Mouse (Mus musculus) megakaryocyte, embryonic 14.5 days (primary cell): ENCODE data around the gene Asic2.

ENCODE experiments used
- FLI1 ChIP-seq: IDR thresholded peaks from 2 replicates; pipeline ENCODE4 v1.6.1; 2012; ENCODE audit warnings: low read length, inconsistent platforms, mixed read lengths
- GATA1 ChIP-seq: IDR thresholded peaks from 3 replicates; pipeline ENCODE4 v1.6.1; 2012; ENCODE audit warnings: mixed read lengths, low read length, inconsistent platforms, borderline replicate concordance

DNA sequence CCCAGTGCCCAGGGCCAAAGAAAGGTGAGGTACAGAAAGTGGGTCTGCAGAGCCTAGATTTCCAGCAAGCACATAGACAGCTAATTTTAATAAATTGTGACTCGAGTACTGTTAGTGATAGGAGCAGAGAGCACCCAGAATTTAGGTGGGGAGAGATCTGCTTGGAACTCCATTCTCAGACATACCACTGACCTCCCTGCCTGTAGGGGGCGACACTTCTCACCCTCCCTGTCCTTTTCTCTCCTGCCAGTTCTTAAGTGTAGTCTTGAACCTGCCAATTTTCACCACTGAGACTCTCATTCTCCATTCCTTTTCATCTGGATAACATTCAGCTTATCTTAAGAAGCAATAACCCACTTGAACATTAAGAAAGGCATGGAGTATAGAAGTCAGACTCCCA lies 636.3 kb downstream of the Asic2 start:
- no peak for TF ChIP-seq GATA1
- TF ChIP-seq FLI1, result no peak
